Mouse (Mus musculus) limb, embryonic 14.5 days (tissue): ENCODE results near the gene Limk2. TPM values are rescaled to one million over a fixed set of nuclear protein-coding genes. Genes with fewer than 3 reads are reported as not detected.
A peak's percentile ranks its signal among the peaks of the same experiment; 100 is the strongest.

Source experiments
- ATAC-seq: fragments of 200-750 bp; cut with Nextera tagmentation; 2 replicates; pipeline ENCODE4 v1.8.0; 2017; ENCODE audit warnings: low read depth, moderate number of reproducible peaks, moderate TSS enrichment; ENCODE audit not compliant: low FRiP score
- DNase-seq: peaks from one replicate; pipeline ENCODE4 v3.0.0-alpha.2; 2015; ENCODE audit warnings: low spot score
- H3K27ac ChIP-seq: fragments of 300-500 bp; sonication (generic); replicated peaks from 2 replicates; pipeline ENCODE4 v1.5.1; 2014; ENCODE audit warnings: low read depth, mild to moderate bottlenecking, low read length, moderate library complexity, mixed read lengths
- H3K27me3 ChIP-seq: fragments of 300-500 bp; sonication (generic); 2 replicates; pipeline ENCODE4 v1.6.1; 2014; ENCODE audit warnings: low read length, mixed read lengths; ENCODE audit not compliant: control insufficient read depth, insufficient read depth
- H3K36me3 ChIP-seq: fragments of 300-500 bp; sonication (generic); 2 replicates; pipeline ENCODE4 v1.6.1; 2014; ENCODE audit warnings: mild to moderate bottlenecking, low read length, moderate library complexity, mixed read lengths; ENCODE audit not compliant: control insufficient read depth, insufficient read depth
- H3K4me1 ChIP-seq: fragments of 300-500 bp; sonication (generic); 2 replicates; pipeline ENCODE4 v1.6.1; 2014; ENCODE audit warnings: antibody characterized with exemption, low read length, mixed read lengths; ENCODE audit not compliant: control insufficient read depth, insufficient read depth
- H3K4me2 ChIP-seq: fragments of 300-500 bp; sonication (generic); replicated peaks from 2 replicates; pipeline ENCODE4 v1.6.1; 2014; ENCODE audit warnings: low read depth, mild to moderate bottlenecking, low read length, moderate library complexity; ENCODE audit not compliant: severe bottlenecking
- H3K4me3 ChIP-seq: fragments of 300-500 bp; sonication (generic); replicated peaks from 2 replicates; pipeline ENCODE4 v1.5.1; 2014; ENCODE audit warnings: low read length
- H3K9ac ChIP-seq: fragments of 300-500 bp; sonication (generic); 2 replicates; pipeline ENCODE4 v1.6.1; 2014; ENCODE audit warnings: mild to moderate bottlenecking, low read depth, low read length, moderate library complexity; ENCODE audit not compliant: severe bottlenecking
- H3K9me3 ChIP-seq: fragments of 300-500 bp; sonication (generic); 2 replicates; pipeline ENCODE4 v1.6.1; 2016; ENCODE audit warnings: low read length; ENCODE audit not compliant: control insufficient read depth
- POLR2A ChIP-seq: fragments of 200-500 bp; IDR thresholded peaks from 2 replicates; pipeline ENCODE4 v1.8.0; 2012; ENCODE audit warnings: inconsistent platforms, mild to moderate bottlenecking, moderate library complexity, borderline replicate concordance; ENCODE audit not compliant: insufficient read depth, insufficient read length; ENCODE audit errors: extremely low read depth
- WGBS: fragments of 180-500 bp; shearing (Covaris S2); extraction: QIAGEN DNeasy Blood & Tissue Kit; methylation state at CpG from one replicate; pipeline ENCODE4 v1.1.7; 2014; 5-methylcytosine and 5-hydroxymethylcytosine counted together
- polyA plus RNA-seq, 2 experiments: library from polyadenylated mRNA; depleted of rRNA in 1 of 2; stranded (reverse) in 1 of 2; unstranded in 1 of 2; fragments of >200 nt; fragmentation: Nextera tagmentation in 1 of 2; extraction: Ambion mirVana in 1 of 2; gene quantifications; 2 replicates each; pipeline versions ENCODE4 v1.2.1 to v1.2.3; 2012 to 2014

Gene Limk2
- polyA plus RNA-seq, 2 experiments: 91.1 to 93.5 TPM

- no peaks in the 10 kb centered on the region for H3K27me3 ChIP-seq
- H3K4me3 ChIP-seq: no peak overlapping the region
- H3K4me2 ChIP-seq: no peak overlapping the region
- H3K4me1 ChIP-seq: 0 out of 2 replicates have a peak, but pooled peaks cover 7% of the 10 kb centered on the region
- no peak overlapping the region for H3K27ac ChIP-seq
- no peak overlapping the region for H3K9ac ChIP-seq
- no peaks in the 10 kb centered on the region for H3K9me3 ChIP-seq
- no peak for ATAC-seq
- DNase-seq: no peak
- no peak for TF ChIP-seq POLR2A
- H3K36me3 ChIP-seq: peaks cover 64% of the 10 kb centered on the region
Observed at GRCm38 (mm10) chr11:3347835-3348195, 61.2 kb downstream of the Limk2 start.

DNA sequence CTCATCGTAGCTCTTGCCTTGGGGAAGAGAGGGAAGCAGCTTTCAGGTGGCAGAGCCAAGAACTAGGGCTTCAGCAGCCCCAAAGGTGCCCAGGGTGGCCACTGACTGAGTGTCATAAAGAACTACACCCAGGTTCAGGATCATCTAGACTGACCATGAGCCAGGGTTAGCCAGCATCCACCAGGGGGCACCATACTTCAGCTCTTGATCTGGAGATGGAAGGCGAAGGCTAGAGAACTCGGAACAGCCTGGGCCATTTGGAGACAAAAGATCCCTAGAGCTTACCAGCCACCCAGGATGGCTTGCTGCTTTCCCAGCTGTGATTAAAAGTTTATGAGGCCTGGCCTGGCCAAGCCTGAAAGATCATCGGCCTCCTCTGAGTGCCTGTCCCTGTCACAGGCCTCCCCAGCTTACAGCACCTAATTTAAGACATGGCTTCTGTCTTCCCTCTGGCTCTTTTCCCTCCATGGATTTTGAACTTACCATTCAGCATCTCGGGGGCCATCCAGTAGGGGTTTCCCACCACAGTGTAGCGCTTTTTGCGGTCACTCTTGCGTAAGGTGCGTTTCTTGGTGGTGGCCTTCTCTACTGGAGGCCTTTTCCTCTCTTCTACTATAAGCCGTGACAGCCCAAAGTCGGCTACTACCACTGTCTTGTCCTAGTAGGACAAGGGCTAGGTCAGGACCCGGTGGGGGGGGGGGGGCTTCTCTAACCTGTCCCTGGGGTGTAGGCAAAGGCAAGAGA is 61.7 kb downstream of the Limk2 start:
- H3K4me2 ChIP-seq: no peak overlapping the region
- ATAC-seq (peak; percentile 75; the same call in 1 of the 2 replicates), DNase-seq (peak; percentile 88)
- H3K9ac ChIP-seq: no peak overlapping the region
- no peaks in the 10 kb centered on the region for H3K9me3 ChIP-seq
- no peak overlapping the region for H3K4me3 ChIP-seq
- no peak for TF ChIP-seq POLR2A
- peaks cover 59% of the 10 kb centered on the region for H3K36me3 ChIP-seq
- no peaks in the 10 kb centered on the region for H3K27me3 ChIP-seq
- WGBS: 59% methylated on average over 12 of the region's 12 CpGs
- no peak overlapping the region for H3K27ac ChIP-seq
- 0 out of 2 replicates have a peak, but pooled peaks cover 7% of the 10 kb centered on the region for H3K4me1 ChIP-seq

DNA sequence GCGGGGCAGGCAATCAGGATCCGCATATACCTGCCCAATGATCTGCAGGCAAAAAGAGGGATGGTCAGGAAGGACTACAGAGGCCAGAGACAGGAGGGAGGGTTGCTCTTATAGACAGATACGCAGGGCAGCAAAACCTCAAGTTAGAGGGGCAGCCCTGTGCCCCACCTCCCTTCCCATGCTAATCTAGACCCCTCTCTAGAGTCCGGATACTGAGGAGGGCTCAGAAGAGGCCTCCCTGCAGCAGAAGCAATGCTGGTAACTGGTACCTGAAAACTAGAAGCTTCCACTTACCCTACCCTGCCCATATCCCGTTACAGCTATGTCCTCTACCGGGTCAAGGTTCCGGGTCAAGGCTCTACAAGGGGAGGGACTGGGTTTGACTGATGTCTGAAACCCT is 62.6 kb downstream of the Limk2 start:
- no peak for TF ChIP-seq POLR2A
- peaks cover 60% of the 10 kb centered on the region for H3K36me3 ChIP-seq
- H3K4me2 ChIP-seq: no peak overlapping the region
- H3K4me1 ChIP-seq: 0 out of 2 replicates have a peak, but pooled peaks cover 7% of the 10 kb centered on the region
- no peak for DNase-seq
- no peak overlapping the region for H3K4me3 ChIP-seq
- H3K27me3 ChIP-seq: no peaks in the 10 kb centered on the region
- WGBS: 96% methylated on average over 7 of the region's 7 CpGs
- H3K27ac ChIP-seq: no peak overlapping the region
- no peak overlapping the region for H3K9ac ChIP-seq
- ATAC-seq: no peak
- H3K9me3 ChIP-seq: no peaks in the 10 kb centered on the region

GRCm38 (mm10) chr11:3344916-3345315 is 64.1 kb downstream of the Limk2 start:
- no peak overlapping the region for H3K4me3 ChIP-seq
- DNase-seq (no peak), ATAC-seq (no peak)
- WGBS: 67% methylated on average over 3 of the region's 3 CpGs
- H3K4me1 ChIP-seq: 0 out of 2 replicates have a peak, but pooled peaks cover 7% of the 10 kb centered on the region
- H3K4me2 ChIP-seq: no peak overlapping the region
- no peak overlapping the region for H3K27ac ChIP-seq
- no peak for TF ChIP-seq POLR2A
- no peaks in the 10 kb centered on the region for H3K9me3 ChIP-seq
- H3K27me3 ChIP-seq: no peaks in the 10 kb centered on the region
- no peak overlapping the region for H3K9ac ChIP-seq
- peaks cover 46% of the 10 kb centered on the region for H3K36me3 ChIP-seq

GRCm38 (mm10) chr11:3341476-3341875 is 67.5 kb downstream of the Limk2 start:
- no peak overlapping the region for H3K4me2 ChIP-seq
- no peak overlapping the region for H3K4me3 ChIP-seq
- H3K9me3 ChIP-seq: no peaks in the 10 kb centered on the region
- H3K9ac ChIP-seq: no peak overlapping the region
- peaks cover 29% of the 10 kb centered on the region for H3K36me3 ChIP-seq
- 90% methylated on average over 5 of the region's 5 CpGs for WGBS
- DNase-seq: no peak
- ATAC-seq: no peak
- H3K27ac ChIP-seq: no peak overlapping the region
- TF ChIP-seq POLR2A: no peak
- peaks cover 6% of the 10 kb centered on the region; the same call in 1 of the 2 replicates for H3K4me1 ChIP-seq
- no peaks in the 10 kb centered on the region for H3K27me3 ChIP-seq

DNA sequence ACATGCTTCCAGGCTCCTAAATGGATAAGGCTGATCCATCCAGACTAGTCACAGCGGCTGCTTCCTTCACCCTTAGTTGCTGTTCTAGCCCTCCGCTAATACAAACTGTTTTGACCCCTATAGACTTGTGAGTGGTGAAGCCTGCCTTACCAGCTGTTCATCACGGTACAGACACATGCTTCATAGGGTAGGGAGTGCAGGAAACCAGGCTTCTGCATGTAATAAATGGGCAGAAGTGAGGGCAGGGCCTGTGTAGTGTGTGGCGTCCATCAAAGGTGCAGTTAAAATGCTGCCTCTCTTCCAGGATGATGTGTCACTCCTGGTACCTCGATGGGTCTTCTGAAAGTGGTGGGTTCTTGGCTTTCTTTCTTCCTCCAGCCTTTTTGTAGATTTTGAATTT is 71.0 kb downstream of the Limk2 start:
- ATAC-seq (no peak), DNase-seq (no peak)
- Histone ChIP-seq H3K4me3 (no peak overlapping the region), H3K9ac (no peak overlapping the region), H3K9me3 (no peaks in the 10 kb centered on the region), H3K36me3 (peaks cover 14% of the 10 kb centered on the region; the same call in 1 of the 2 replicates), H3K4me2 (no peak overlapping the region), H3K27me3 (no peaks in the 10 kb centered on the region), H3K27ac (no peak overlapping the region), H3K4me1 (peaks cover 12% of the 10 kb centered on the region; the same call in 1 of the 2 replicates)
- TF ChIP-seq POLR2A: no peak
- 63% methylated on average over 5 of the region's 5 CpGs for WGBS
